Mouse (Mus musculus) lung, postnatal 0 days (tissue): Measurements from ENCODE around the gene Kmt5b. TPM values are rescaled to one million over a fixed set of nuclear protein-coding genes. Genes with fewer than 3 reads are reported as not detected.

ENCODE experiments used
- ATAC-seq: fragments of 200-750 bp; cut with Nextera tagmentation; 2 replicates; pipeline ENCODE4 v1.8.0; 2017; ENCODE audit warnings: moderate library complexity
- DNase-seq: peaks from one replicate; pipeline ENCODE4 v3.0.0-alpha.2; 2016; ENCODE audit warnings: low spot score
- H3K27ac ChIP-seq: fragments of 300-500 bp; sonication (generic); 2 replicates; pipeline ENCODE4 v1.5.1; 2014; ENCODE audit warnings: antibody characterized with exemption, mild to moderate bottlenecking, low read length, mixed read lengths
- H3K27me3 ChIP-seq: fragments of 300-500 bp; sonication (generic); replicated peaks from 2 replicates; pipeline ENCODE4 v1.6.1; 2014; ENCODE audit warnings: low read length, mixed read lengths; ENCODE audit not compliant: insufficient read depth
- H3K36me3 ChIP-seq: fragments of 300-500 bp; sonication (generic); 2 replicates; pipeline ENCODE4 v1.6.1; 2014; ENCODE audit warnings: low read length, mixed read lengths; ENCODE audit not compliant: insufficient read depth
- H3K4me1 ChIP-seq: fragments of 300-500 bp; sonication (generic); 2 replicates; pipeline ENCODE4 v1.6.1; 2014; ENCODE audit warnings: antibody characterized with exemption, low read depth, low read length, mixed read lengths; ENCODE audit not compliant: insufficient read depth
- H3K4me2 ChIP-seq: fragments of 300-500 bp; sonication (generic); replicated peaks from 2 replicates; pipeline ENCODE4 v1.6.1; 2014; ENCODE audit warnings: low read depth, mild to moderate bottlenecking, low read length, moderate library complexity, mixed read lengths
- H3K4me3 ChIP-seq: fragments of 300-500 bp; sonication (generic); 2 replicates; pipeline ENCODE4 v1.5.1; 2014; ENCODE audit warnings: low read depth, low read length
- H3K9ac ChIP-seq: fragments of 300-500 bp; sonication (generic); replicated peaks from 2 replicates; pipeline ENCODE4 v1.6.1; 2014; ENCODE audit warnings: low read depth, mild to moderate bottlenecking
- H3K9me3 ChIP-seq: fragments of 300-500 bp; sonication (generic); 2 replicates; pipeline ENCODE4 v1.6.1; 2016; ENCODE audit warnings: low read length, mixed read lengths
- CTCF ChIP-seq: IDR thresholded peaks from 2 replicates; pipeline ENCODE4 v1.5.1; 2016; ENCODE audit warnings: antibody characterized with exemption, mild to moderate bottlenecking
- EP300 ChIP-seq: IDR thresholded peaks from 2 replicates; pipeline ENCODE4 v1.6.1; 2016; ENCODE audit warnings: antibody characterized with exemption, mild to moderate bottlenecking, control low read depth
- WGBS: fragments of 180-500 bp; shearing (Covaris S2); extraction: QIAGEN DNeasy Blood & Tissue Kit; methylation state at CpG from one replicate; pipeline ENCODE4 v1.1.7; 2014; 5-methylcytosine and 5-hydroxymethylcytosine counted together
- polyA plus RNA-seq: library from polyadenylated mRNA; unstranded; fragments of >200 nt; fragmentation: Nextera tagmentation; extraction: Ambion mirVana; gene quantifications from 2 replicates; pipeline ENCODE4 v1.2.1, GENCODE M21; 2015

Kmt5b gene
- polyA plus RNA-seq, 1 experiment from 2014 or later, result 20.5 TPM

GRCm38 (mm10) chr19:3743851-3744512 lies 23.2 kb upstream of the Kmt5b start:
- 3% methylated on average over 13 of the region's 13 CpGs for WGBS
- DNase-seq (peak; percentile 72), ATAC-seq (peak; percentile 65)
- H3K9ac ChIP-seq, result no peak overlapping the region
- H3K36me3 ChIP-seq, result no peaks in the 10 kb centered on the region
- no peaks in the 10 kb centered on the region for H3K9me3 ChIP-seq
- H3K27me3 ChIP-seq, result no peaks in the 10 kb centered on the region
- peak overlapping the region; percentile 25 for H3K4me3 ChIP-seq
- peak overlapping the region; percentile 55 for H3K4me2 ChIP-seq
- no peak overlapping the region for H3K27ac ChIP-seq
- TF ChIP-seq EP300, result no peak
- TF ChIP-seq CTCF, result peak; percentile 39
- H3K4me1 ChIP-seq, result no peaks in the 10 kb centered on the region

- no peak for TF ChIP-seq CTCF
- TF ChIP-seq EP300, result no peak
- no peaks in the 10 kb centered on the region for H3K36me3 ChIP-seq
- H3K27me3 ChIP-seq, result no peaks in the 10 kb centered on the region
- DNase-seq, result no peak
- no peak for ATAC-seq
- no peaks in the 10 kb centered on the region for H3K4me1 ChIP-seq
- H3K4me2 ChIP-seq, result no peak overlapping the region
- no peak overlapping the region for H3K27ac ChIP-seq
- H3K9ac ChIP-seq, result no peak overlapping the region
- no peaks in the 10 kb centered on the region for H3K9me3 ChIP-seq
- WGBS, result 36% methylated on average over 8 of the region's 8 CpGs
- H3K4me3 ChIP-seq, result no peak overlapping the region
These were observed 14.5 kb upstream of the Kmt5b start for GRCm38 (mm10) chr19:3752621-3753239.

GRCm38 (mm10) chr19:3753240-3753633 lies 14.0 kb upstream of the Kmt5b start:
- ATAC-seq (no peak), DNase-seq (no peak)
- Histone ChIP-seq H3K4me3 (no peak overlapping the region), H3K27me3 (no peaks in the 10 kb centered on the region), H3K4me2 (no peak overlapping the region), H3K27ac (no peak overlapping the region), H3K4me1 (no peaks in the 10 kb centered on the region), H3K36me3 (no peaks in the 10 kb centered on the region), H3K9me3 (no peaks in the 10 kb centered on the region), H3K9ac (no peak overlapping the region)
- 70% methylated on average over 1 of the region's 1 CpGs for WGBS
- TF ChIP-seq EP300 (no peak), CTCF (no peak)

GRCm38 (mm10) chr19:3753738-3754137 lies 13.5 kb upstream of the Kmt5b start:
- 37% methylated on average over 8 of the region's 8 CpGs for WGBS
- ATAC-seq (no peak), DNase-seq (no peak)
- no peaks in the 10 kb centered on the region for H3K27me3 ChIP-seq
- no peaks in the 10 kb centered on the region for H3K36me3 ChIP-seq
- no peak overlapping the region for H3K4me3 ChIP-seq
- H3K9me3 ChIP-seq, result no peaks in the 10 kb centered on the region
- no peaks in the 10 kb centered on the region for H3K4me1 ChIP-seq
- H3K4me2 ChIP-seq, result no peak overlapping the region
- no peak overlapping the region for H3K27ac ChIP-seq
- TF ChIP-seq CTCF (no peak), EP300 (no peak)
- no peak overlapping the region for H3K9ac ChIP-seq

- H3K27ac ChIP-seq, result no peak overlapping the region
- no peaks in the 10 kb centered on the region for H3K4me1 ChIP-seq
- H3K27me3 ChIP-seq, result no peaks in the 10 kb centered on the region
- no peak for DNase-seq
- ATAC-seq, result no peak
- H3K9me3 ChIP-seq, result no peaks in the 10 kb centered on the region
- WGBS, result 47% methylated on average over 1 of the region's 1 CpGs
- no peaks in the 10 kb centered on the region for H3K36me3 ChIP-seq
- no peak for TF ChIP-seq EP300
- no peak for TF ChIP-seq CTCF
- no peak overlapping the region for H3K9ac ChIP-seq
- no peak overlapping the region for H3K4me2 ChIP-seq
- no peak overlapping the region for H3K4me3 ChIP-seq
These were observed 9.4 kb upstream of the Kmt5b start for GRCm38 (mm10) chr19:3757861-3758260.

GRCm38 (mm10) chr19:3765221-3765820 lies 1.9 kb upstream of the Kmt5b start:
- no peaks in the 10 kb centered on the region for H3K27me3 ChIP-seq
- no peak overlapping the region for H3K4me2 ChIP-seq
- ATAC-seq, result no peak
- H3K4me3 ChIP-seq, result no peak overlapping the region
- H3K9ac ChIP-seq, result no peak overlapping the region
- H3K36me3 ChIP-seq, result no peaks in the 10 kb centered on the region
- H3K27ac ChIP-seq, result no peak overlapping the region
- TF ChIP-seq EP300, result no peak
- no peak for TF ChIP-seq CTCF
- WGBS, result 86% methylated on average over 4 of the region's 4 CpGs
- no peak for DNase-seq
- H3K4me1 ChIP-seq, result peaks cover 8% of the 10 kb centered on the region
- H3K9me3 ChIP-seq, result no peaks in the 10 kb centered on the region
